Mouse (Mus musculus): ENCODE measurements around the gene Ccdc114. TPM values are rescaled to one million over a fixed set of nuclear protein-coding genes. Genes with fewer than 3 reads are reported as not detected.

Gene Ccdc114
- polyA plus RNA-seq, 1 experiment from 2014 or later: 2.3 TPM

- no peak for DNase-seq (ENCODE audit: low spot score)
- H3K4me3 ChIP-seq (ENCODE audit: low read depth, low read length): no peak overlapping the region
- H3K36me3 ChIP-seq (ENCODE audit: control insufficient read depth, insufficient read depth, low read length): peaks cover 3% of the 10 kb centered on the region; the same call in 1 of the 2 replicates
- H3K27me3 ChIP-seq (ENCODE audit: control insufficient read depth, insufficient read depth, low read length): no peaks in the 10 kb centered on the region
- no peaks in the 10 kb centered on the region for H3K9me3 ChIP-seq (ENCODE audit: control insufficient read depth, low read length)
- TF ChIP-seq CTCF (IDR thresholded peaks at IDR 0.05; ENCODE audit: low read depth) (no peak), EP300 (optimal IDR thresholded peaks at IDR 0.05) (no peak)
- ATAC-seq (ENCODE audit: low FRiP score, low TSS enrichment): no peak
- H3K4me1 ChIP-seq (replicated peaks; ENCODE audit: control insufficient read depth, insufficient read depth): peaks cover 8% of the 10 kb centered on the region; the same call in 1 of the 2 replicates
- no peak overlapping the region for H3K4me2 ChIP-seq (replicated peaks; ENCODE audit: low read depth)
- no peak overlapping the region for H3K27ac ChIP-seq (replicated peaks)
- H3K9ac ChIP-seq (ENCODE audit: low read length): no peak overlapping the region
- WGBS: 63% methylated on average over 5 of the region's 5 CpGs
Measured at GRCm38 (mm10) chr7:45915011-45915410, 8.9 kb upstream of the Ccdc114 start.

GRCm38 (mm10) chr7:45916056-45917003, 7.5 kb upstream of the Ccdc114 start:
- peaks cover 8% of the 10 kb centered on the region; the same call in 1 of the 2 replicates for H3K4me1 ChIP-seq (replicated peaks; ENCODE audit: control insufficient read depth, insufficient read depth)
- peak overlapping the region; percentile 55 for H3K4me2 ChIP-seq (replicated peaks; ENCODE audit: low read depth)
- no peaks in the 10 kb centered on the region for H3K27me3 ChIP-seq (ENCODE audit: control insufficient read depth, insufficient read depth, low read length)
- H3K36me3 ChIP-seq (ENCODE audit: control insufficient read depth, insufficient read depth, low read length): no peaks in the 10 kb centered on the region; the same call in 1 of the 2 replicates
- peak; percentile 86 for ATAC-seq (ENCODE audit: low FRiP score, low TSS enrichment)
- H3K27ac ChIP-seq (replicated peaks): peak overlapping the region; percentile 88
- H3K4me3 ChIP-seq (ENCODE audit: low read depth, low read length): peak overlapping the region; percentile 32
- 31% methylated on average over 26 of the region's 26 CpGs for WGBS
- DNase-seq (ENCODE audit: low spot score): peak; percentile 76
- H3K9me3 ChIP-seq (ENCODE audit: control insufficient read depth, low read length): no peaks in the 10 kb centered on the region
- peak overlapping the region; percentile 57 for H3K9ac ChIP-seq (ENCODE audit: low read length)
- peak; percentile 43 for TF ChIP-seq CTCF (IDR thresholded peaks at IDR 0.05; ENCODE audit: low read depth)
- TF ChIP-seq EP300 (optimal IDR thresholded peaks at IDR 0.05): no peak

DNA sequence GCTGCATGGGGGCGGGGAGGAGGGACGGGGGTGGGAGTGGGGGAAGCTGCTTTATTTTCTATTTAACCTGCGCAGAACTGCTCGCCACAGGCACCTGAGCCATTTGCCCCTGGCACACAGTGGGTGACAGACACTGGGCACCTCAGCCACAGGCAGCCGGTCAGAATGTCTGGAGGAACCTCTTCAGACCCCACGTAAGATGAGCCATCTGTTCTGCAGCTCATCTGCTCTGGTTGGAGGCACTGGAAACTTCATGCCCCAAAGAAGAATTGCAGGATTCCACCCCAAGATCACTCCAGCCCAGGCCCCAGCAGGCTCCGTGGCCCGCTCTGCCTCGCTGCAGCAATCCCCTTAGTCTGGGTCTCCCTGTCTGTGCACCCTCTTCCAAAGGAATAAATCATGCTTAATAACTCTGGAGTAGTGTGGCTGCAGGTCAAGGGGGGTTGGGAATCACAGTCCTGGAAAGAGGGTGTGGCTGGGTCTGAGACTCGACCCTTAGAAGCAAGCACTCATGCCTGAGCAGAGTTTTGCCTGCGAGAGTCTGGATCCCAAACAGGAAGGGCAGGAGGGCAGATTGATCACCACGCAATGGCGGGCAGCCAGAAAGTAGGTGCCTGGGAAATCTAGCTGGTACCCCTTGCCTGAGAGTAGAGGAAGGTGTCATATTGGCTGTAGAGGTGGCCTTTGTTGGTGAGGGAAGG, 6.7 kb upstream of the Ccdc114 start:
- 0 out of 2 replicates have a peak overlapping the region, but pooled peaks have one; percentile 0 for H3K9ac ChIP-seq (ENCODE audit: low read length)
- whole genome bisulfite sequencing: 11% methylated on average over 12 of the region's 13 CpGs
- H3K27me3 ChIP-seq (ENCODE audit: control insufficient read depth, insufficient read depth, low read length): no peaks in the 10 kb centered on the region
- ATAC-seq (ENCODE audit: low FRiP score, low TSS enrichment): no peak
- no peaks in the 10 kb centered on the region; the same call in 1 of the 2 replicates for H3K36me3 ChIP-seq (ENCODE audit: control insufficient read depth, insufficient read depth, low read length)
- TF ChIP-seq EP300 (optimal IDR thresholded peaks at IDR 0.05) (no peak), CTCF (IDR thresholded peaks at IDR 0.05; ENCODE audit: low read depth) (no peak)
- peaks cover 8% of the 10 kb centered on the region for H3K4me1 ChIP-seq (replicated peaks; ENCODE audit: control insufficient read depth, insufficient read depth)
- DNase-seq (ENCODE audit: low spot score): peak; percentile 32
- H3K27ac ChIP-seq (replicated peaks): peak overlapping the region; percentile 88
- no peaks in the 10 kb centered on the region for H3K9me3 ChIP-seq (ENCODE audit: control insufficient read depth, low read length)
- no peak overlapping the region for H3K4me3 ChIP-seq (ENCODE audit: low read depth, low read length)
- H3K4me2 ChIP-seq (replicated peaks; ENCODE audit: low read depth): peak overlapping the region; percentile 55

- DNase-seq (ENCODE audit: low spot score): no peak
- H3K9ac ChIP-seq (ENCODE audit: low read length): 0 out of 2 replicates have a peak overlapping the region, but pooled peaks have one; percentile 18
- 80% methylated on average over 15 of the region's 15 CpGs for WGBS
Measured at GRCm38 (mm10) chr7:45917926-45918325, 5.9 kb upstream of the Ccdc114 start.

DNA sequence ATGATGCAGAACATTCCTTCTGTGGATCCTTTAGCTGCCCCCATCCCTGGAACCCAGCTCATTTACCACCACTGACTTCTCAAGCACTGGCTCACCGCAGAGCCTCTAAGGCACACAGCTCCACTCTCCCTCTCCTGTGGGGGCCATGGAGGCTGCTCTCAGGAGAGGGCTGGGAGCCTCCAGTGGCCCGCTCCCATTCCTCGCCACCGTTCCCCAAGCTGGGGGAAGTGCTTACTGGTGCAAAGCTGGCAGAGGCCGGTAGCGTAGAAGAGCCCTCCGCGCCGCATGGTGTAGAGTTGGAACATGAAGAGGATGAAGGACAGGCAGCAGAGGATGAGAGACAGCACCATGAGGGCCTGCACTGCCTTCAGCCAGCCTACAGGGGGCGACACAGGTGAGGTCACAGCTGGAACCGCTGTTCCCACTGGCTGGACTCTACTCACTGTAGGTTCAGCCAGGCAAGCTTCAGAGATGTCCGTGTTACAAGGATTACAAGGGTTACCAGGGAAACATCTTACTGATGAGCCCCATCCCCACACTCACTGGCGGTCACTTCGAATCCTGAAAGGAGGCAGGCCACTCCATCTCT, 4.7 kb upstream of the Ccdc114 start:
- ATAC-seq (ENCODE audit: low FRiP score, low TSS enrichment): no peak
- Histone ChIP-seq H3K4me1 (replicated peaks; ENCODE audit: control insufficient read depth, insufficient read depth) (peaks cover 12% of the 10 kb centered on the region), H3K4me3 (ENCODE audit: low read depth, low read length) (no peak overlapping the region)

More at GRCm38 (mm10) chr7:45917926-45918325, 5.9 kb upstream of the Ccdc114 start:
- Histone ChIP-seq H3K9me3 (ENCODE audit: control insufficient read depth, low read length) (no peaks in the 10 kb centered on the region), H3K36me3 (ENCODE audit: control insufficient read depth, insufficient read depth, low read length) (no peaks in the 10 kb centered on the region; the same call in 1 of the 2 replicates), H3K27me3 (ENCODE audit: control insufficient read depth, insufficient read depth, low read length) (no peaks in the 10 kb centered on the region), H3K4me1 (replicated peaks; ENCODE audit: control insufficient read depth, insufficient read depth) (peaks cover 12% of the 10 kb centered on the region), H3K27ac (replicated peaks) (peak overlapping the region; percentile 88), H3K4me2 (replicated peaks; ENCODE audit: low read depth) (no peak overlapping the region), H3K4me3 (ENCODE audit: low read depth, low read length) (no peak overlapping the region)
- TF ChIP-seq EP300 (optimal IDR thresholded peaks at IDR 0.05) (no peak), CTCF (IDR thresholded peaks at IDR 0.05; ENCODE audit: low read depth) (no peak)
- no peak for ATAC-seq (ENCODE audit: low FRiP score, low TSS enrichment)

More for the DNA sequence above, 4.7 kb upstream of the Ccdc114 start:
- Histone ChIP-seq H3K9ac (ENCODE audit: low read length) (no peak overlapping the region), H3K9me3 (ENCODE audit: control insufficient read depth, low read length) (no peaks in the 10 kb centered on the region), H3K27ac (replicated peaks) (no peak overlapping the region), H3K36me3 (ENCODE audit: control insufficient read depth, insufficient read depth, low read length) (no peaks in the 10 kb centered on the region; the same call in 1 of the 2 replicates), H3K27me3 (ENCODE audit: control insufficient read depth, insufficient read depth, low read length) (no peaks in the 10 kb centered on the region), H3K4me2 (replicated peaks; ENCODE audit: low read depth) (peak overlapping the region; percentile 62; the same call in 1 of the 2 replicates)
- WGBS: 68% methylated on average over 14 of the region's 14 CpGs
- no peak for DNase-seq (ENCODE audit: low spot score)
- TF ChIP-seq CTCF (IDR thresholded peaks at IDR 0.05; ENCODE audit: low read depth): peak; percentile 65
- no peak for TF ChIP-seq EP300 (optimal IDR thresholded peaks at IDR 0.05)
